Mouse (Mus musculus) liver, embryonic 14.5 days (tissue): ENCODE measurements around the gene Slamf7. TPM values are rescaled to one million over a fixed set of nuclear protein-coding genes. Genes with fewer than 3 reads are reported as not detected.

Experiments used
- ATAC-seq: fragments of 200-750 bp; cut with Nextera tagmentation; 2 replicates; pipeline ENCODE4 v1.8.0; 2017; ENCODE audit warnings: moderate number of reproducible peaks, mild to moderate bottlenecking, moderate library complexity; ENCODE audit not compliant: insufficient read depth
- DNase-seq, 3 experiments: peaks; one replicate each; pipeline ENCODE4 v3.0.0-alpha.2; 2012 to 2013; ENCODE audit warnings: low read depth in 3 of 3, low spot score in 3 of 3
- H3K27ac ChIP-seq: fragments of 300-500 bp; sonication (generic); 2 replicates; pipeline ENCODE4 v1.5.1; 2014; ENCODE audit warnings: moderate library complexity, mild to moderate bottlenecking, control low read depth, inconsistent platforms
- H3K27me3 ChIP-seq: fragments of 300-500 bp; sonication (generic); 2 replicates; pipeline ENCODE4 v1.6.1; 2014; ENCODE audit warnings: mild to moderate bottlenecking, low read length, moderate library complexity; ENCODE audit not compliant: control insufficient read depth, insufficient read depth
- H3K36me3 ChIP-seq: fragments of 300-500 bp; sonication (generic); replicated peaks from 2 replicates; pipeline ENCODE4 v1.6.1; 2014; ENCODE audit warnings: low read depth; ENCODE audit not compliant: control insufficient read depth, insufficient read depth
- H3K4me1 ChIP-seq, 2 experiments: fragments of 200-500 bp in 1 of 2; fragments of 300-500 bp in 1 of 2; sonication (generic) in 1 of 2; replicated peaks; 2 replicates each; pipeline ENCODE4 v1.6.1; 2012 to 2014; ENCODE audit warnings: antibody characterized with exemption in 1 of 2, inconsistent platforms in 1 of 2, low read length in 1 of 2; ENCODE audit not compliant: control insufficient read depth in 2 of 2, insufficient read depth in 2 of 2
- H3K4me2 ChIP-seq: fragments of 300-500 bp; sonication (generic); 2 replicates; pipeline ENCODE4 v1.6.1; 2014; ENCODE audit warnings: low read depth, mild to moderate bottlenecking, control low read depth, moderate library complexity
- H3K4me3 ChIP-seq, 2 experiments: fragments of 200-500 bp in 1 of 2; fragments of 300-500 bp in 1 of 2; sonication (generic) in 1 of 2; 2 replicates each; pipeline ENCODE4 v1.5.1; 2012 to 2014; ENCODE audit warnings: low read depth in 2 of 2, low read length in 2 of 2, mild to moderate bottlenecking in 2 of 2, control low read depth in 1 of 2, inconsistent platforms in 1 of 2, moderate library complexity in 1 of 2; ENCODE audit not compliant: insufficient read depth in 1 of 2
- H3K9ac ChIP-seq: fragments of 300-500 bp; sonication (generic); replicated peaks from 2 replicates; pipeline ENCODE4 v1.6.1; 2014; ENCODE audit warnings: mild to moderate bottlenecking, control low read depth, moderate library complexity
- H3K9me3 ChIP-seq: fragments of 300-500 bp; sonication (generic); 2 replicates; pipeline ENCODE4 v1.6.1; 2016; ENCODE audit warnings: low read length, mixed read lengths; ENCODE audit not compliant: control insufficient read depth
- CTCF ChIP-seq: IDR thresholded peaks from 2 replicates; pipeline ENCODE4 v1.5.1; 2016; ENCODE audit warnings: antibody characterized with exemption, low read depth, control low read depth
- EP300 ChIP-seq: IDR thresholded peaks from 2 replicates; pipeline ENCODE4 v1.6.1; 2016; ENCODE audit warnings: antibody characterized with exemption, low read depth
- WGBS: fragments of 180-500 bp; shearing (Covaris S2); extraction: QIAGEN DNeasy Blood & Tissue Kit; methylation state at CpG from one replicate; pipeline ENCODE4 v1.1.7; 2014; ENCODE audit not compliant: insufficient replicate concordance; 5-methylcytosine and 5-hydroxymethylcytosine counted together
- polyA plus RNA-seq, 2 experiments: library from polyadenylated mRNA; depleted of rRNA in 1 of 2; stranded (reverse) in 1 of 2; unstranded in 1 of 2; fragments of >200 nt; fragmentation: Nextera tagmentation in 1 of 2; extraction: Ambion mirVana in 1 of 2; gene quantifications; 2 replicates each; pipeline versions ENCODE4 v1.2.1 to v1.2.3; 2012 to 2014

The Slamf7 gene
- polyA plus RNA-seq, 2 experiments, result 0.03 to 0.17 TPM

DNA sequence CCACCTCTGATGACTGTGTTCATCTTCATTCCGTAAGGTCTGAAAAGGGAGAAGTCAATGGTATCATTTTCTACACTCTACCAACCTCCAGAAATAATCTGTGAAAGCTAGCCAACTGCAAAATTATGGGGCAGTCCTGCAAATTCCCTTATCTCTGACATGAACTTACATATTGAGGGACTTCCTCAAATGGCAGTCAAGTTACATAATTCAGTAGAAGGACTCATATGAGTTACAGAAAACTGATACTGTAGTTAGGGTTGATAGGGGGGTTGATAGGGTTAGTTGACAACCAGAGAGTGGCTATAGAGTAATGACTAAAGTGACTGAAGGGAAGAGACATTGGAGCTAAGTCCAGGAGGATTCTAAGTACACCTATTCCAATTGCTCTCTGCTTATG, 7.6 kb upstream of the Slamf7 start:
- ATAC-seq (no peak), DNase-seq (no peak)
- no peak overlapping the region for H3K9ac ChIP-seq
- no peaks in the 10 kb centered on the region for H3K4me1 ChIP-seq
- no peak overlapping the region for H3K27ac ChIP-seq
- no peak for TF ChIP-seq CTCF
- TF ChIP-seq EP300, result no peak
- H3K36me3 ChIP-seq, result no peaks in the 10 kb centered on the region
- no peak overlapping the region for H3K4me2 ChIP-seq
- no peaks in the 10 kb centered on the region for H3K9me3 ChIP-seq
- no peaks in the 10 kb centered on the region for H3K27me3 ChIP-seq
- no peak overlapping the region for H3K4me3 ChIP-seq
- 11% methylated on average over 1 of the region's 1 CpGs for WGBS

DNA sequence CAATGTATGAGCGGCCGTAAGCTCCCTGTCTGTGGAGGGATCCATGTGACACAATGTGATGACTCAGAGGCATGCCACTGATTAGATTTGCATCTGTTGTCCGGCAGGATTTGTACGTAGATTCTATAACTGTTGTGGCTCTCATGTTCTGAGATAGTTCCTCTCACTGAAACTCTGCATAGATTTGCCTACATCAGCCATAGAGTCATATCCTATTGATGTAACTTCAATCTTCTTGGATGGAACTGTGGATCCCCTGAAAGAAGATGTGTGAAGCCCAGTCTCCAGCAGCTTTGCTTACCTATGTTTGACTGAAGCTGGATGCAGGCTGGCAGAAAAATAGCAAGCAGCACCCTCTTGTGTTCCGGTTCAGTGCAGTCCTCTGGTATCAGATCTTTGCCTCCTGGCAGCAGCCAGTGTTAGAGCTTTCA, 5.7 kb upstream of the Slamf7 start:
- ATAC-seq (no peak), DNase-seq (no peak)
- H3K4me1 ChIP-seq, result no peaks in the 10 kb centered on the region
- H3K4me3 ChIP-seq, result no peak overlapping the region
- H3K9me3 ChIP-seq, result no peaks in the 10 kb centered on the region
- H3K9ac ChIP-seq, result no peak overlapping the region
- 49% methylated on average over 5 of the region's 5 CpGs for WGBS
- H3K27ac ChIP-seq, result no peak overlapping the region
- no peak for TF ChIP-seq CTCF
- TF ChIP-seq EP300, result no peak
- H3K36me3 ChIP-seq, result no peaks in the 10 kb centered on the region
- H3K4me2 ChIP-seq, result no peak overlapping the region
- H3K27me3 ChIP-seq, result no peaks in the 10 kb centered on the region

DNA sequence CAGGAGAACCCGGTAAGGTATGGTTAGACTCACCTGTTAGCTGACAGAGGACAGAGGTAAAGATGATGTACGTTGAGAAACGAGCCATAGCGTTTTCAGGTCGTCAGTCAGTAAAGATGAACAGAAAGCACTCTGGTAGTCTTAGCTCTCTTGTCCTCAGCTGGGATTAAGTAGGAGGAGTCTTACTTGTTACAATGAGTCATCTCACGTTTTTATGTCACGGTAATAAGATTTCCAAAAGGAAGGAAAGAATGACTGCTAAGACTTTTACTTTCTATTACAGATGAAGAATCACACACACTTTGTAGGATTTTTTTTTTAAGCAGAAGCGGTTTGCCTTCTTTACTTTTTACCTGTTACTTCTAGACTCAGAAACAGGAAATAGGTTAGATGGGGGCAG, 4.0 kb downstream of the Slamf7 start:
- no peak overlapping the region for H3K4me3 ChIP-seq
- TF ChIP-seq CTCF (no peak), EP300 (no peak)
- H3K4me2 ChIP-seq, result no peak overlapping the region
- H3K9me3 ChIP-seq, result no peaks in the 10 kb centered on the region
- no peaks in the 10 kb centered on the region for H3K27me3 ChIP-seq
- ATAC-seq (no peak), DNase-seq (no peak)
- 54% methylated on average over 8 of the region's 8 CpGs for WGBS
- no peak overlapping the region for H3K27ac ChIP-seq
- peaks cover 0 to 2% of the 10 kb centered on the region in 2 experiments; a peak in 2 of 4 replicates for H3K4me1 ChIP-seq
- no peak overlapping the region for H3K9ac ChIP-seq
- no peaks in the 10 kb centered on the region for H3K36me3 ChIP-seq

DNA sequence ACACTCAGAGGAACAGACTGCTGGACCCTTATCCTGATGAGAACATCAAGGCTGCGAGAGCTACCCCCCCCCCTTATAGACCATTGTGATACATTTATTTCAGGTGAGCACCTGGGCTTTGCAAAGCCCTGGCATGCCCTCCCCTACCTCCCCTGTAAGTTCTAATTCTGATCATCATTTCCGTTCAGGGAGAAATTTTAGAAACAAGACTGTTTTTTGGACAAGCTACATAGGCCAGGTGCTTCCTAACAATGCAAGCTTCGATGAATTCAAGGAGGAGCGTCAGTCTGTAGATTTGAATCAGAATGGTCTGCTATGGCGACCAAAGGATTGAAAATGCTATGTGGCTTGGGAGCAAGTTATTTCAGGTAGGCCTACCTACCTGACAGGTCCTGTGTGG, 5.1 kb downstream of the Slamf7 start:
- DNase-seq, result no peak
- Histone ChIP-seq H3K27me3 (no peaks in the 10 kb centered on the region), H3K4me1 (peaks cover 0 to 7% of the 10 kb centered on the region in 2 experiments; a peak in 2 of 4 replicates), H3K4me2 (no peak overlapping the region), H3K36me3 (no peaks in the 10 kb centered on the region), H3K4me3 (no peak overlapping the region), H3K9me3 (no peaks in the 10 kb centered on the region), H3K27ac (no peak overlapping the region), H3K9ac (no peak overlapping the region)
- ATAC-seq, result no peak
- TF ChIP-seq EP300 (no peak), CTCF (no peak)
- WGBS, result 61% methylated on average over 5 of the region's 5 CpGs

DNA sequence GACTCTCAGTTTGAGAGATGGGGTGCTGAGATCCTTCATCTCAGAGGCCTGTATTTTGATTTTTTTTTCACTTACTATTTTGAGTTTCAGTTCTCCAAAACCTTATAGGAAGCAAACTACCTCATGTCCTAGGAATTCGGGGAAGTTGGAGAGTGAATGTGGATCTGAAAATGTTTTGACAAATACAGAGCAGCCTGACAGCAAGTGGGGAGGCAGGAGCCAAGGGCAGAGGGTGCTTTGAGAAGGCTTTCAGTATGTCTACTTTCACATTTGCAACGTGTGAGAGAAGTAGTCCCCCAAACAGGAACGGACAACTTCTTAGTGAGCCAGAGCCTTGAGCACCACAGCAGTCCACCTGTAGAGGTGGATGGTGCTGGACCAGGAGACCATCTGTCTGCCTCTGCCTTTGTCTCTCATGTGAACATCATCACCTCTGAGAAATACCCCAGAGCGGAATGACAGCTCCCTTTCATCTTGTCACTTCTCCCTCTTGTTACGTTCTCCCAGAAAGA, 6.3 kb downstream of the Slamf7 start:
- H3K9ac ChIP-seq, result no peak overlapping the region
- no peaks in the 10 kb centered on the region for H3K36me3 ChIP-seq
- no peak for DNase-seq
- no peak overlapping the region for H3K4me3 ChIP-seq
- TF ChIP-seq CTCF (no peak), EP300 (no peak)
- H3K9me3 ChIP-seq, result no peaks in the 10 kb centered on the region
- peaks cover 0 to 7% of the 10 kb centered on the region in 2 experiments; a peak in 2 of 4 replicates for H3K4me1 ChIP-seq
- no peak overlapping the region for H3K27ac ChIP-seq
- 47% methylated on average over 5 of the region's 5 CpGs for WGBS
- ATAC-seq, result no peak
- H3K4me2 ChIP-seq, result no peak overlapping the region
- H3K27me3 ChIP-seq, result no peaks in the 10 kb centered on the region
